Mouse (Mus musculus): ENCODE results near the gene Tmem52b. TPM values are rescaled to one million over a fixed set of nuclear protein-coding genes. Genes with fewer than 3 reads are reported as not detected.

Tmem52b gene
- polyA plus RNA-seq, 1 experiment, result 0.02 TPM

DNA sequence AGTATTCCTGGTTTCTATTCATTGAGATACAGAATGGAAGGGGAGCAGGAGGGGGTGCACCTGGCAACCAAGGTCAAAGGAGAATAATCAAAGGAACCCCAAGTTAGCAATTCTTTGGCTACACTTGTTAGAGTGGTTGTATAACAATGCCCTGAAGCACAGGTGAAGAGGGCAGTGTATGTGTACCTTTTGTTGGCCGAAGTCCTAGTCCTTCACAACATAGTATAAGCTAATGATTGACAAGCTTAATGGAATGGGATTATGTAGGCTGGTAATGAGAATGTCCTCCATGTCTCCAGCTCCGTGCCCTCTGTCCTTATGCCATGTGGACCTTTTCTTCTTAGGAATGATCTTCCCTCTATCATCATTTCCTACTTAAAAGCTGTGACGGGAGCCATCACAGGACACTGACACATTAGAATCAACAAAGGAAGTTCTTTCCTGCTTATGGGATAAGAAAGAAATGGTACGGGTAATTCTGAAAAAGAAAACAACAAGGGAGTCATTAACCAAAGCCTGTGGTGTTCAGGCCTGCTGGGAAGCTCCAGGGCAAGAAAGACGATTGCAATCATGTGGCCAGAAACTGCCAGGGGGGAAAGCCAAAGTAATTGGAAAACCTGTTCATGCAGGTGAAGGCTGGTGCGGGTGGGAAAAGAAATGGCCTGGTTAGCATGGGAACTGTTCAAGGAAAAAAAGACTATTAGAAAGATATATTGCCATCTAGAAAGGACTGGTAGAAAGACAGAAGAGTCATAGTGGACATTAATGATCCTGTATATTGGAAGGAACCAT, 2.0 kb upstream of the Tmem52b start:
- Histone ChIP-seq H3ac (ENCODE audit: control insufficient read depth, insufficient read length, low read depth) (no peak overlapping the region), H3K36me3 (ENCODE audit: control insufficient read depth, insufficient read depth) (no peaks in the 10 kb centered on the region), H3K4me3 (ENCODE audit: insufficient read depth, poor library complexity, severe bottlenecking) (no peak overlapping the region), H3K79me3 (ENCODE audit: low read depth) (no peaks in the 10 kb centered on the region), H3K27me3 (ENCODE audit: control insufficient read depth, insufficient read depth, insufficient read length) (no peaks in the 10 kb centered on the region), H3K79me2 (ENCODE audit: control insufficient read depth, insufficient read depth) (no peaks in the 10 kb centered on the region)
- TF ChIP-seq MYOG (IDR thresholded peaks at IDR 0.05; ENCODE audit: control insufficient read depth, extremely low read depth, insufficient read length) (no peak), USF1 (IDR thresholded peaks at IDR 0.05; ENCODE audit: low read depth) (no peak), MYOD1 (IDR thresholded peaks at IDR 0.05; ENCODE audit: control insufficient read depth, insufficient read length, low read depth) (no peak), CTCF (IDR thresholded peaks at IDR 0.05; ENCODE audit: control insufficient read depth, insufficient read depth, insufficient read length) (no peak), FOSL1 (IDR thresholded peaks at IDR 0.05; ENCODE audit: insufficient read depth, low read length, poor library complexity, severe bottlenecking) (no peak), CEBPB (IDR thresholded peaks at IDR 0.05; ENCODE audit: low read depth) (no peak), MAX (IDR thresholded peaks at IDR 0.05) (no peak)

DNA sequence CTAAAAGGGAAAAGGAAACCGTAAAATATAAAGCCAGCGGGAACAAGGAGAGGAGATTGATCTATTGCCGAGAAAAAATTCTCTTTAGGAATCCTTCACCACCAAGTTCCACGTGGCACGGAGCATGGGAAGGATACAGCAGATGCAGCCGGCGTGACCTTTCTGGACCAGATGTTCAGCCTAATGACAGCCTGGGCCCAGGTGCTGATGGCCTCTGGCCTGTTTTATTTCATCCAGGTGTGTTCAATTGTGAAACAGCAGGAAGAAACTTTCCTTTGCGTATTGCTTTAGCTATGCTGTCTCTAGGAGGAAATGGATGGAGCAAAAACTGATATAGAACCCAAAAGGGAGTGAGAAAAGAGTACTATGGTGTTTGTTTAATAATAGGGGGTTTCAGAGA, 513 bp downstream of the Tmem52b start:
- TF ChIP-seq MYOD1 (IDR thresholded peaks at IDR 0.05; ENCODE audit: control insufficient read depth, insufficient read length, low read depth), result no peak
- TF ChIP-seq MAX (IDR thresholded peaks at IDR 0.05), result no peak
- TF ChIP-seq CEBPB (IDR thresholded peaks at IDR 0.05; ENCODE audit: low read depth), result no peak
- TF ChIP-seq CTCF (IDR thresholded peaks at IDR 0.05; ENCODE audit: control insufficient read depth, insufficient read depth, insufficient read length), result no peak
- TF ChIP-seq FOSL1 (IDR thresholded peaks at IDR 0.05; ENCODE audit: insufficient read depth, low read length, poor library complexity, severe bottlenecking), result no peak
- TF ChIP-seq MYOG (IDR thresholded peaks at IDR 0.05; ENCODE audit: control insufficient read depth, extremely low read depth, insufficient read length), result no peak
- TF ChIP-seq USF1 (IDR thresholded peaks at IDR 0.05; ENCODE audit: low read depth), result no peak
- Histone ChIP-seq H3K79me2 (ENCODE audit: control insufficient read depth, insufficient read depth) (no peaks in the 10 kb centered on the region), H3K36me3 (ENCODE audit: control insufficient read depth, insufficient read depth) (no peaks in the 10 kb centered on the region), H3K4me3 (ENCODE audit: insufficient read depth, poor library complexity, severe bottlenecking) (no peak overlapping the region), H3K79me3 (ENCODE audit: low read depth) (no peaks in the 10 kb centered on the region), H3ac (ENCODE audit: control insufficient read depth, insufficient read length, low read depth) (no peak overlapping the region), H3K27me3 (ENCODE audit: control insufficient read depth, insufficient read depth, insufficient read length) (no peaks in the 10 kb centered on the region)

DNA sequence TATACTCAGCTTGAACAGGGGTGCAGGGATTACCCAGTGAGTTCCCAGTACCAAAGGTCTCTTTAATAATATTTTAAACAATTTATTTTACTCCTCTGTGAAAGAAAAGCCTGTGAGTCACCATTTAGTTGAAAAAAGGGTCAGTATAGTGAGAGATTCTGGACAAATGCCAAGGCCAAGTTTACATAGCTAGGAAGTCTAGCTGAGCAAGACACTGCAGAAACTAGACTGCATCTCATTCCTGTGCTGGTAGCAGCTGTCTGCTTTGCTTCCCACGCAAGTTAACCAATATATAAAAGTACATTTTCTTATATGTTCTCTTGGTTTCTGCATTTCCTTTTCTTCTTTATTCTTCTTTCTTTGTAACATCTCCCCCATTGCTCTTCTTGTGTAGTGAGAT, 1.1 kb downstream of the Tmem52b start:
- H3K79me3 ChIP-seq (ENCODE audit: low read depth), result no peaks in the 10 kb centered on the region
- no peak overlapping the region for H3ac ChIP-seq (ENCODE audit: control insufficient read depth, insufficient read length, low read depth)
- TF ChIP-seq FOSL1 (IDR thresholded peaks at IDR 0.05; ENCODE audit: insufficient read depth, low read length, poor library complexity, severe bottlenecking), result no peak
- TF ChIP-seq USF1 (IDR thresholded peaks at IDR 0.05; ENCODE audit: low read depth), result no peak
- TF ChIP-seq MYOG (IDR thresholded peaks at IDR 0.05; ENCODE audit: control insufficient read depth, extremely low read depth, insufficient read length), result no peak
- no peak for TF ChIP-seq CTCF (IDR thresholded peaks at IDR 0.05; ENCODE audit: control insufficient read depth, insufficient read depth, insufficient read length)
- TF ChIP-seq CEBPB (IDR thresholded peaks at IDR 0.05; ENCODE audit: low read depth), result no peak
- TF ChIP-seq MYOD1 (IDR thresholded peaks at IDR 0.05; ENCODE audit: control insufficient read depth, insufficient read length, low read depth), result no peak
- TF ChIP-seq MAX (IDR thresholded peaks at IDR 0.05), result no peak
- no peak overlapping the region for H3K4me3 ChIP-seq (ENCODE audit: insufficient read depth, poor library complexity, severe bottlenecking)
- H3K27me3 ChIP-seq (ENCODE audit: control insufficient read depth, insufficient read depth, insufficient read length), result no peaks in the 10 kb centered on the region
- no peaks in the 10 kb centered on the region for H3K36me3 ChIP-seq (ENCODE audit: control insufficient read depth, insufficient read depth)
- no peaks in the 10 kb centered on the region for H3K79me2 ChIP-seq (ENCODE audit: control insufficient read depth, insufficient read depth)

DNA sequence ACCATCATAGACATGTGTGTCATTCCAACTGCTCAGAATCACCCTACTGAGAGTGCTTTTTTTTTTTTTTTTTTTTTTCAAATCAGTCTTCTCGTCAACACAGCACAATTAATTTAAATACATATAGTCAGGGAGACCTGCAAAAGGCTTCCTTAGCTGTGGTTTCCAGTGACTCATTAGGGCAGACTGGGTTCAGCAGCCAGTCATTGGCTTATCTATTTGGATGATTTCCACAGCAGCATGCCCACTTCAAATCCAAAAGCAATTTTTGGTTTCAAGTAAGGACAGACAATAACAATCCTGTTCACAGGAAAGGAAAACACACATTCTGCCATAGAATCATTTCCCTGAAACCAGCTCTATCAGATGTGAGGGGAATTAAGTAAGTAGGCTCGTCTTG, 2.0 kb downstream of the Tmem52b start:
- H3K79me2 ChIP-seq (ENCODE audit: control insufficient read depth, insufficient read depth), result no peaks in the 10 kb centered on the region
- no peaks in the 10 kb centered on the region for H3K27me3 ChIP-seq (ENCODE audit: control insufficient read depth, insufficient read depth, insufficient read length)
- no peaks in the 10 kb centered on the region for H3K36me3 ChIP-seq (ENCODE audit: control insufficient read depth, insufficient read depth)
- no peak overlapping the region for H3K4me3 ChIP-seq (ENCODE audit: insufficient read depth, poor library complexity, severe bottlenecking)
- no peaks in the 10 kb centered on the region for H3K79me3 ChIP-seq (ENCODE audit: low read depth)
- no peak overlapping the region for H3ac ChIP-seq (ENCODE audit: control insufficient read depth, insufficient read length, low read depth)
- TF ChIP-seq CTCF (IDR thresholded peaks at IDR 0.05; ENCODE audit: control insufficient read depth, insufficient read depth, insufficient read length) (no peak), FOSL1 (IDR thresholded peaks at IDR 0.05; ENCODE audit: insufficient read depth, low read length, poor library complexity, severe bottlenecking) (peak; percentile 48), MYOG (IDR thresholded peaks at IDR 0.05; ENCODE audit: control insufficient read depth, extremely low read depth, insufficient read length) (no peak), MAX (IDR thresholded peaks at IDR 0.05) (peak; percentile 47), CEBPB (IDR thresholded peaks at IDR 0.05; ENCODE audit: low read depth) (no peak), USF1 (IDR thresholded peaks at IDR 0.05; ENCODE audit: low read depth) (no peak)

DNA sequence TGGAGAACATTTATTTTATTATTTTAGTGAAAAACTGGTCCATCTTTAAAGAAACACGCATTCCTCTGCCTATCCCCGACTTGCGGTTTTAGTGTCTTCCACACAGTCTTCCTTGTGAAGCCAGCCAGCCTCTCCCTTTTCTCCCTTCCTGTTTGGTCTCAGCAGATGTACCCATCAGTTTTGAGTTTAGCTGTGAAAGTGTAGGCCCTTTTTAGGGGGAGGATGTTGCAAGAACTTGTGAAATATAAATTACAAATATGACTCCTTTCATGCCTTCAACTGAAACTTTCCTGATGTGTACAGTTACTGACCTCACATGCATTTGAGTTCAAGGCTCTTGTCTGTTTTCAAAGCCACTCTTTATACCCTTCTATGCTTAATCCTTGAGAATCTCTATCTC, 2.7 kb downstream of the Tmem52b start:
- Histone ChIP-seq H3K4me3 (ENCODE audit: insufficient read depth, poor library complexity, severe bottlenecking) (no peak overlapping the region), H3ac (ENCODE audit: control insufficient read depth, insufficient read length, low read depth) (no peak overlapping the region), H3K36me3 (ENCODE audit: control insufficient read depth, insufficient read depth) (no peaks in the 10 kb centered on the region), H3K79me2 (ENCODE audit: control insufficient read depth, insufficient read depth) (no peaks in the 10 kb centered on the region), H3K79me3 (ENCODE audit: low read depth) (no peaks in the 10 kb centered on the region), H3K27me3 (ENCODE audit: control insufficient read depth, insufficient read depth, insufficient read length) (no peaks in the 10 kb centered on the region)
- TF ChIP-seq CEBPB (IDR thresholded peaks at IDR 0.05; ENCODE audit: low read depth) (peak; percentile 28), MYOD1 (IDR thresholded peaks at IDR 0.05; ENCODE audit: control insufficient read depth, insufficient read length, low read depth) (no peak)

DNA sequence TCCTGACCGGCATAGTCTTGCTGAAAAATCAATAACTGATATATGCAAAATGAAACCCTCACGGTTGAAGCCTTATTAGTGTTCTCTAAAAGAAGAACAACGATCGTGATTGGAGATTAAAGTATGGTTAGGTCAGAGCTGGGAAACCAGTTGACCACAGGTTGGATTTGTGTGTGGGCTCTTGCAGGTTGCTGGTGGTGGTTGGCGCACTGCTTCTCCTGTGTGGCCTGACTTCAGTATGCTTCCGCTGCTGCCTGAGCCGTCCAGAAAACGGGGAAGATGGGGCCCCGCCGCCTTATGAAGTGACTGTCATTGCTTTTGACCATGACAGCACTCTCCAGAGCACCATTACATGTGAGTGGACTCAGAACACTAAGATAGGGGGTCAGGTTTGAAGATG, 4.0 kb downstream of the Tmem52b start:
- Histone ChIP-seq H3ac (ENCODE audit: control insufficient read depth, insufficient read length, low read depth) (no peak overlapping the region), H3K4me3 (ENCODE audit: insufficient read depth, poor library complexity, severe bottlenecking) (no peak overlapping the region), H3K79me2 (ENCODE audit: control insufficient read depth, insufficient read depth) (no peaks in the 10 kb centered on the region), H3K27me3 (ENCODE audit: control insufficient read depth, insufficient read depth, insufficient read length) (no peaks in the 10 kb centered on the region), H3K79me3 (ENCODE audit: low read depth) (no peaks in the 10 kb centered on the region), H3K36me3 (ENCODE audit: control insufficient read depth, insufficient read depth) (no peaks in the 10 kb centered on the region)
- TF ChIP-seq USF1 (IDR thresholded peaks at IDR 0.05; ENCODE audit: low read depth) (no peak), MYOG (IDR thresholded peaks at IDR 0.05; ENCODE audit: control insufficient read depth, extremely low read depth, insufficient read length) (no peak), CEBPB (IDR thresholded peaks at IDR 0.05; ENCODE audit: low read depth) (no peak), FOSL1 (IDR thresholded peaks at IDR 0.05; ENCODE audit: insufficient read depth, low read length, poor library complexity, severe bottlenecking) (no peak), MAX (IDR thresholded peaks at IDR 0.05) (no peak), CTCF (IDR thresholded peaks at IDR 0.05; ENCODE audit: control insufficient read depth, insufficient read depth, insufficient read length) (no peak), MYOD1 (IDR thresholded peaks at IDR 0.05; ENCODE audit: control insufficient read depth, insufficient read length, low read depth) (no peak)
